Comparison of ENCODE assay signal across 25 mouse cellular contexts in the genomic region with DNA sequence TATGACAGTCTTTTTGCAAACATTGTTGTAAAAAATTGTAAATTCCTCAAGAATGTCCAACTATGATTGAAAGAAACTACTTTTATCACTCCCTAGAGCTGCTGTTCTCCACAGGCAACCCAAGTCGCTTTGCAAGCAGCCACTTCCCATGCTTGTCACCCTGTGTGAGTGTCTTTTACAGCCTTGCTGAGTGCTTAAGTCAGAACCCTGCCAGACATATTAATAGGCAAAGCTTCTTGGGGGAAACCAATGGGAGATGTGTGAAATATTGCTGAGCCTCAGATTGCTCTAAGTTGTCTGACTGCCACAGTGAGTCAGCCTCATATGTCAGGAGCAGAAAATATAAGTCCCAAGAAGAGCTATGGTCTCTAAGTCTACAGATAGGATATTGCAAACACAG.
A peak's percentile ranks its signal among the peaks of the same experiment; 100 is the strongest.
DNase-seq lines count a peak whose midpoint lies in the region; ATAC-seq lines count a peak whose summit lies in the region.
"Had no signal": no experiment of that assay in that cellular context is flagged by ENCODE, and none has a peak within 500 bp of the region (broad histone marks: within the 10 kb centered on the region; RNA-seq: fewer than 3 reads in every experiment).

No protein-coding gene starts in this region.

- no peaks in the 10 kb centered on the region for H3K9me3 ChIP-seq in forebrain, embryonic 14.5 days (replicated peaks; ENCODE audit: control insufficient read depth, low read length)
- no peaks in the 10 kb centered on the region for H3K9me3 ChIP-seq in forebrain, embryonic 11.5 days (ENCODE audit: control insufficient read depth, low read length)
- no peaks in the 10 kb centered on the region for H3K9me3 ChIP-seq in neural tube, embryonic 12.5 days
- H3K9me3 ChIP-seq: embryonic facial prominence, embryonic 15.5 days; heart, embryonic 10.5 days; limb, embryonic 12.5 days; liver, embryonic 13.5 days; midbrain, embryonic 10.5 days had no signal

- 67% methylated on average over 1 of the region's 1 CpGs for WGBS in forebrain, embryonic 14.5 days
- WGBS in forebrain, embryonic 11.5 days, result 79% methylated on average over 1 of the region's 1 CpGs
- WGBS in neural tube, embryonic 12.5 days, result 56% methylated on average over 1 of the region's 1 CpGs

- H3K4me3 ChIP-seq in forebrain, embryonic 14.5 days (ENCODE audit: low read depth, low read length), result no peak overlapping the region
- no peak overlapping the region for H3K4me3 ChIP-seq in forebrain, embryonic 11.5 days (ENCODE audit: low read depth, low read length)
- H3K4me3 ChIP-seq in neural tube, embryonic 12.5 days, result no peak overlapping the region
- H3K4me3 ChIP-seq: embryonic facial prominence, embryonic 15.5 days; heart, embryonic 10.5 days; limb, embryonic 12.5 days; liver, embryonic 13.5 days; midbrain, embryonic 10.5 days had no signal

- no peak overlapping the region for H3K4me2 ChIP-seq in forebrain, embryonic 14.5 days (ENCODE audit: low read length)
- no peak overlapping the region for H3K4me2 ChIP-seq in forebrain, embryonic 11.5 days (ENCODE audit: low read depth, low read length, severe bottlenecking)
- H3K4me2 ChIP-seq in neural tube, embryonic 12.5 days (replicated peaks), result no peak overlapping the region
- H3K4me2 ChIP-seq: embryonic facial prominence, embryonic 15.5 days; hindbrain, embryonic 14.5 days; limb, embryonic 12.5 days; liver, embryonic 13.5 days had no signal

- H3K9ac ChIP-seq in forebrain, embryonic 14.5 days (ENCODE audit: low read length), result no peak overlapping the region
- no peak overlapping the region for H3K9ac ChIP-seq in forebrain, embryonic 11.5 days (ENCODE audit: low read length)
- H3K9ac ChIP-seq in neural tube, embryonic 12.5 days, result no peak overlapping the region
- H3K9ac ChIP-seq: embryonic facial prominence, embryonic 15.5 days; hindbrain, embryonic 14.5 days; limb, embryonic 12.5 days; liver, embryonic 13.5 days had no signal

- H3K27me3 ChIP-seq in forebrain, embryonic 14.5 days (replicated peaks; ENCODE audit: control insufficient read depth, insufficient read depth, low read length), result no peaks in the 10 kb centered on the region
- no peaks in the 10 kb centered on the region for H3K27me3 ChIP-seq in forebrain, embryonic 11.5 days (ENCODE audit: control insufficient read depth, insufficient read depth, low read length)
- H3K27me3 ChIP-seq in neural tube, embryonic 12.5 days (replicated peaks), result no peaks in the 10 kb centered on the region
- H3K27me3 ChIP-seq: embryonic facial prominence, embryonic 15.5 days; limb, embryonic 12.5 days; liver, embryonic 13.5 days had no signal

- no peak overlapping the region for H3K27ac ChIP-seq in forebrain, embryonic 14.5 days (ENCODE audit: low read depth, low read length)
- no peak overlapping the region for H3K27ac ChIP-seq in forebrain, embryonic 11.5 days (ENCODE audit: low read depth, low read length)
- H3K27ac ChIP-seq in neural tube, embryonic 12.5 days, result no peak overlapping the region
- H3K27ac ChIP-seq: embryonic facial prominence, embryonic 15.5 days; heart, embryonic 10.5 days; hindbrain, embryonic 14.5 days; limb, embryonic 12.5 days; liver, embryonic 13.5 days; macrophage; midbrain, embryonic 10.5 days had no signal

- no peak for ATAC-seq in forebrain, embryonic 14.5 days
- no peak for ATAC-seq in forebrain, embryonic 11.5 days (replicated peaks; ENCODE audit: low FRiP score)
- 0 out of 2 replicates have a peak, but pooled peaks have one; percentile 9 for ATAC-seq in neural tube, embryonic 12.5 days (ENCODE audit: low FRiP score, low read depth)
- ATAC-seq: activated CD4-positive, CD25-positive, alpha-beta regulatory T cell, adult 4 months; inflammation-experienced regulatory T-cells, adult 6 months had no signal

- DNase-seq in forebrain, embryonic 14.5 days (ENCODE audit: low spot score), result peak; percentile 13
- DNase-seq in forebrain, embryonic 11.5 days (ENCODE audit: low spot score), result no peak
- DNase-seq in kidney, postnatal 10 days, result peak; percentile 8
- no peak for DNase-seq in kidney, adult 11 months
- DNase-seq in neural tube, embryonic 10.5 days (ENCODE audit: extremely low spot score, low spot score), result no peak
- DNase-seq in retina, postnatal 1 day, result peak; percentile 28
- DNase-seq in cerebellum, postnatal 10 days, result no peak
- DNase-seq: adrenal gland, adult 8-10 months; cerebellum, adult 2 months; heart, postnatal 4 days; layer of hippocampus, postnatal 36 days; liver, embryonic 13.5 days; lung, adult 2 months; right cerebral cortex, adult 18-20 months; thymus, adult 2 months; thymus, postnatal 4 days had no signal

- no peaks in the 10 kb centered on the region for H3K4me1 ChIP-seq in forebrain, embryonic 14.5 days (ENCODE audit: control insufficient read depth, insufficient read depth, low read length)
- no peaks in the 10 kb centered on the region for H3K4me1 ChIP-seq in forebrain, embryonic 11.5 days (replicated peaks; ENCODE audit: control insufficient read depth, insufficient read depth, low read length)
- no peaks in the 10 kb centered on the region for H3K4me1 ChIP-seq in neural tube, embryonic 12.5 days
- H3K4me1 ChIP-seq: embryonic facial prominence, embryonic 15.5 days; heart, embryonic 10.5 days; liver, embryonic 13.5 days; midbrain, embryonic 10.5 days had no signal

- H3K36me3 ChIP-seq in forebrain, embryonic 14.5 days (ENCODE audit: control insufficient read depth, insufficient read depth, low read length), result no peaks in the 10 kb centered on the region
- no peaks in the 10 kb centered on the region for H3K36me3 ChIP-seq in forebrain, embryonic 11.5 days (ENCODE audit: control insufficient read depth, insufficient read depth, low read length)
- no peaks in the 10 kb centered on the region for H3K36me3 ChIP-seq in neural tube, embryonic 12.5 days
- H3K36me3 ChIP-seq: embryonic facial prominence, embryonic 15.5 days; heart, embryonic 10.5 days; limb, embryonic 12.5 days; liver, embryonic 13.5 days; midbrain, embryonic 10.5 days had no signal

Comparison
In these comparisons a context has a peak if more than half of its experiments do, and no peak if none do; other contexts are left out.
1. DNase-seq: peak in forebrain, embryonic 14.5 days (single experiment), kidney, postnatal 10 days (single experiment) and retina, postnatal 1 day (single experiment); none in forebrain, embryonic 11.5 days (single experiment), kidney, adult 11 months (single experiment), neural tube, embryonic 10.5 days (single experiment) and cerebellum, postnatal 10 days (0 of 2).